In genomic region chr19:46625015-46625414, GRCm38 (mm10) we compare ENCODE assay signal across 12 mouse cellular contexts. TPM values are rescaled to one million over a fixed set of nuclear protein-coding genes. Genes with fewer than 3 reads are reported as not detected.
DNase-seq lines count a peak whose midpoint lies in the region; ATAC-seq and TF ChIP-seq lines count a peak whose summit lies in the region.
"Had no signal": no experiment of that assay in that cellular context is flagged by ENCODE, and none has a peak within 500 bp of the region (broad histone marks: within the 10 kb centered on the region; RNA-seq: fewer than 3 reads in every experiment).

No protein-coding gene starts in this region.

- peaks cover 75% of the 10 kb centered on the region for H3K4me1 ChIP-seq in forebrain, embryonic 10.5 days
- H3K4me1 ChIP-seq in forebrain, embryonic 11.5 days (replicated peaks; ENCODE audit: control insufficient read depth, insufficient read depth, low read length), result peaks cover 26% of the 10 kb centered on the region
- H3K4me1 ChIP-seq in hindbrain, embryonic 12.5 days, result peaks cover 59% of the 10 kb centered on the region
- H3K4me1 ChIP-seq in hindbrain, embryonic 11.5 days (replicated peaks; ENCODE audit: control insufficient read depth, insufficient read depth, low read length), result peaks cover 31% of the 10 kb centered on the region
- H3K4me1 ChIP-seq in lung, postnatal 0 days (ENCODE audit: insufficient read depth, low read depth, low read length), result peaks cover 54% of the 10 kb centered on the region
- peaks cover 13% of the 10 kb centered on the region for H3K4me1 ChIP-seq in stomach, postnatal 0 days (replicated peaks; ENCODE audit: control insufficient read depth, insufficient read depth)

- H3K4me3 ChIP-seq in forebrain, embryonic 10.5 days, result no peak overlapping the region
- no peak overlapping the region for H3K4me3 ChIP-seq in forebrain, embryonic 11.5 days (ENCODE audit: low read depth, low read length)
- no peak overlapping the region for H3K4me3 ChIP-seq in hindbrain, embryonic 12.5 days
- H3K4me3 ChIP-seq in hindbrain, embryonic 11.5 days (ENCODE audit: low read depth, low read length), result no peak overlapping the region
- H3K4me3 ChIP-seq in lung, postnatal 0 days (ENCODE audit: low read depth, low read length), result peak overlapping the region; percentile 38
- H3K4me3 ChIP-seq in stomach, postnatal 0 days (ENCODE audit: low read depth, low read length), result no peak overlapping the region
- H3K4me3 ChIP-seq: forebrain, embryonic 15.5 days had no signal

- H3K9me3 ChIP-seq in forebrain, embryonic 10.5 days, result no peaks in the 10 kb centered on the region
- no peaks in the 10 kb centered on the region for H3K9me3 ChIP-seq in forebrain, embryonic 11.5 days (ENCODE audit: control insufficient read depth, low read length)
- no peaks in the 10 kb centered on the region for H3K9me3 ChIP-seq in hindbrain, embryonic 12.5 days (replicated peaks)
- no peaks in the 10 kb centered on the region for H3K9me3 ChIP-seq in hindbrain, embryonic 11.5 days (ENCODE audit: control insufficient read depth, low read length)
- H3K9me3 ChIP-seq in lung, postnatal 0 days (ENCODE audit: low read length), result no peaks in the 10 kb centered on the region
- no peaks in the 10 kb centered on the region for H3K9me3 ChIP-seq in stomach, postnatal 0 days (ENCODE audit: control insufficient read depth, low read length)
- H3K9me3 ChIP-seq: forebrain, embryonic 15.5 days had no signal

- H3K27me3 ChIP-seq in forebrain, embryonic 10.5 days (ENCODE audit: poor library complexity, severe bottlenecking), result no peaks in the 10 kb centered on the region
- H3K27me3 ChIP-seq in forebrain, embryonic 11.5 days (ENCODE audit: control insufficient read depth, insufficient read depth, low read length), result no peaks in the 10 kb centered on the region
- H3K27me3 ChIP-seq in hindbrain, embryonic 12.5 days, result no peaks in the 10 kb centered on the region
- no peaks in the 10 kb centered on the region for H3K27me3 ChIP-seq in hindbrain, embryonic 11.5 days (ENCODE audit: control insufficient read depth, insufficient read depth, low read length)
- H3K27me3 ChIP-seq in lung, postnatal 0 days (replicated peaks; ENCODE audit: insufficient read depth, low read length), result no peaks in the 10 kb centered on the region
- H3K27me3 ChIP-seq in stomach, postnatal 0 days (ENCODE audit: control insufficient read depth, insufficient read depth, low read length), result no peaks in the 10 kb centered on the region
- H3K27me3 ChIP-seq: forebrain, embryonic 15.5 days had no signal

- no peak overlapping the region for H3K4me2 ChIP-seq in forebrain, embryonic 11.5 days (ENCODE audit: low read depth, low read length, severe bottlenecking)
- H3K4me2 ChIP-seq in hindbrain, embryonic 12.5 days (replicated peaks), result no peak overlapping the region
- H3K4me2 ChIP-seq in hindbrain, embryonic 11.5 days (replicated peaks; ENCODE audit: low read depth, low read length), result no peak overlapping the region
- H3K4me2 ChIP-seq in lung, postnatal 0 days (replicated peaks; ENCODE audit: low read depth, low read length), result peak overlapping the region; percentile 72
- peak overlapping the region; percentile 59; the same call in 1 of the 2 replicates for H3K4me2 ChIP-seq in stomach, postnatal 0 days (replicated peaks; ENCODE audit: low read depth)
- H3K4me2 ChIP-seq: forebrain, embryonic 15.5 days had no signal

- no peak overlapping the region for H3K9ac ChIP-seq in forebrain, embryonic 11.5 days (ENCODE audit: low read length)
- H3K9ac ChIP-seq in hindbrain, embryonic 12.5 days, result no peak overlapping the region
- H3K9ac ChIP-seq in hindbrain, embryonic 11.5 days (ENCODE audit: low read depth, low read length), result no peak overlapping the region
- H3K9ac ChIP-seq in lung, postnatal 0 days (replicated peaks; ENCODE audit: low read depth), result no peak overlapping the region
- H3K9ac ChIP-seq in stomach, postnatal 0 days (ENCODE audit: low read length), result no peak overlapping the region
- H3K9ac ChIP-seq: forebrain, embryonic 15.5 days had no signal

- no peak for TF ChIP-seq CTCF in lung, postnatal 0 days (IDR thresholded peaks at IDR 0.05)
- TF ChIP-seq CTCF in stomach, postnatal 0 days (IDR thresholded peaks at IDR 0.05; ENCODE audit: low read depth), result no peak

- no peak for TF ChIP-seq EP300 in lung, postnatal 0 days (IDR thresholded peaks at IDR 0.05)
- TF ChIP-seq EP300 in stomach, postnatal 0 days (optimal IDR thresholded peaks at IDR 0.05), result no peak

- no peak for ATAC-seq in forebrain, embryonic 11.5 days (replicated peaks; ENCODE audit: low FRiP score)
- no peak for ATAC-seq in hindbrain, embryonic 12.5 days (ENCODE audit: low FRiP score)
- ATAC-seq in hindbrain, embryonic 11.5 days (ENCODE audit: low FRiP score), result no peak
- no peak for ATAC-seq in lung, postnatal 0 days
- no peak for ATAC-seq in stomach, postnatal 0 days (ENCODE audit: low FRiP score, low TSS enrichment)
- ATAC-seq in inflammation-experienced regulatory T-cells, adult 6 months, result no peak

- peaks cover 30% of the 10 kb centered on the region for H3K36me3 ChIP-seq in forebrain, embryonic 10.5 days (replicated peaks)
- no peaks in the 10 kb centered on the region for H3K36me3 ChIP-seq in forebrain, embryonic 11.5 days (ENCODE audit: control insufficient read depth, insufficient read depth, low read length)
- peaks cover 6% of the 10 kb centered on the region; the same call in 1 of the 2 replicates for H3K36me3 ChIP-seq in hindbrain, embryonic 12.5 days
- H3K36me3 ChIP-seq in hindbrain, embryonic 11.5 days (ENCODE audit: control insufficient read depth, insufficient read depth, low read length), result no peaks in the 10 kb centered on the region
- no peaks in the 10 kb centered on the region for H3K36me3 ChIP-seq in lung, postnatal 0 days (ENCODE audit: insufficient read depth, low read length)
- H3K36me3 ChIP-seq in stomach, postnatal 0 days (ENCODE audit: control insufficient read depth, insufficient read depth, low read length), result no peaks in the 10 kb centered on the region

- H3K27ac ChIP-seq in forebrain, embryonic 10.5 days, result peak overlapping the region; percentile 86; the same call in 1 of the 2 replicates
- no peak overlapping the region for H3K27ac ChIP-seq in forebrain, embryonic 11.5 days (ENCODE audit: low read depth, low read length)
- 0 out of 2 replicates have a peak overlapping the region, but pooled peaks have one; percentile 58 for H3K27ac ChIP-seq in hindbrain, embryonic 12.5 days
- H3K27ac ChIP-seq in hindbrain, embryonic 11.5 days (ENCODE audit: low read depth, low read length), result no peak overlapping the region
- H3K27ac ChIP-seq in lung, postnatal 0 days (ENCODE audit: low read length), result peak overlapping the region; percentile 92
- no peak overlapping the region for H3K27ac ChIP-seq in stomach, postnatal 0 days (replicated peaks)
- H3K27ac ChIP-seq: forebrain, embryonic 15.5 days had no signal

- no peak for DNase-seq in forebrain, embryonic 10.5 days (ENCODE audit: extremely low spot score, low spot score)
- DNase-seq in forebrain, embryonic 11.5 days (ENCODE audit: low spot score), result no peak
- DNase-seq in hindbrain, embryonic 11.5 days (ENCODE audit: low spot score), result no peak
- no peak for DNase-seq in lung, postnatal 0 days (ENCODE audit: low spot score)
- no peak for DNase-seq in lung, postnatal 25 days (ENCODE audit: low spot score)
- no peak for DNase-seq in stomach, postnatal 0 days (ENCODE audit: low spot score)
- DNase-seq: cerebellum, adult 9-10 months had no signal

- 97% methylated on average over 12 of the region's 12 CpGs for WGBS in forebrain, embryonic 10.5 days
- 93% methylated on average over 12 of the region's 12 CpGs for WGBS in forebrain, embryonic 11.5 days
- WGBS in hindbrain, embryonic 12.5 days, result 91% methylated on average over 12 of the region's 12 CpGs
- 96% methylated on average over 12 of the region's 12 CpGs for WGBS in hindbrain, embryonic 11.5 days
- WGBS in lung, postnatal 0 days, result 89% methylated on average over 12 of the region's 12 CpGs
- WGBS in stomach, postnatal 0 days, result 93% methylated on average over 12 of the region's 12 CpGs

RNA-seq across cellular contexts. Expression of gene Wbp1l, which starts 26.1 kb away (rescaled TPM):
- 38.4 and 43.4 TPM in 2 replicates for polyA plus RNA-seq in forebrain, embryonic 10.5 days (2016; fragmentation: Nextera tagmentation; extraction: Ambion mirVana)
- polyA plus RNA-seq in forebrain, embryonic 11.5 days (2014; fragmentation: Nextera tagmentation; extraction: Ambion mirVana), result 41.3 and 41.4 TPM in 2 replicates
- polyA plus RNA-seq in hindbrain, embryonic 12.5 days (2016; fragmentation: Nextera tagmentation; extraction: Ambion mirVana), result 54.6 and 56.4 TPM in 2 replicates
- polyA plus RNA-seq in hindbrain, embryonic 11.5 days (2014; fragmentation: Nextera tagmentation; extraction: Ambion mirVana), result 31.5 and 33.4 TPM in 2 replicates
- polyA plus RNA-seq in lung, postnatal 0 days (2015; fragmentation: Nextera tagmentation; extraction: Ambion mirVana), result 34.6 and 37.4 TPM in 2 replicates
- 31.2 and 32.9 TPM in 2 replicates for polyA plus RNA-seq in stomach, postnatal 0 days (2015; fragmentation: Nextera tagmentation; extraction: Ambion mirVana)
- 10 to 100 TPM; 16.4 to 19.4 (median 16.5) TPM for polyA plus RNA-seq in inflammation-experienced regulatory T-cells, adult 6 months (2017; shearing (Covaris generic))

RNA-seq across cellular contexts. Expression of gene Cyp17a1, which starts 48.0 kb away (rescaled TPM):
- polyA plus RNA-seq in forebrain, embryonic 10.5 days (2016; fragmentation: Nextera tagmentation; extraction: Ambion mirVana), result not detected in 2 replicates
- not detected in 2 replicates for polyA plus RNA-seq in forebrain, embryonic 11.5 days (2014; fragmentation: Nextera tagmentation; extraction: Ambion mirVana)
- not detected in 2 replicates for polyA plus RNA-seq in hindbrain, embryonic 12.5 days (2016; fragmentation: Nextera tagmentation; extraction: Ambion mirVana)
- polyA plus RNA-seq in hindbrain, embryonic 11.5 days (2014; fragmentation: Nextera tagmentation; extraction: Ambion mirVana), result 0.29 TPM in 1 of 2 replicates, not detected in the other
- polyA plus RNA-seq in lung, postnatal 0 days (2015; fragmentation: Nextera tagmentation; extraction: Ambion mirVana), result 0.08 and 0.12 TPM in 2 replicates
- 0.12 TPM in 1 of 2 replicates, not detected in the other for polyA plus RNA-seq in stomach, postnatal 0 days (2015; fragmentation: Nextera tagmentation; extraction: Ambion mirVana)
- under 1 TPM in 1 of 3 experiments, not detected in 2; 0.52 TPM for polyA plus RNA-seq in inflammation-experienced regulatory T-cells, adult 6 months (2017; shearing (Covaris generic))
- polyA plus RNA-seq: forebrain, embryonic 15.5 days; midbrain, embryonic 11.5 days; urinary bladder, adult 2 months had no signal

RNA-seq across cellular contexts. Expression of gene Sfxn2, which starts 51.9 kb away (rescaled TPM):
- 16.6 and 17.9 TPM in 2 replicates for polyA plus RNA-seq in forebrain, embryonic 10.5 days (2016; fragmentation: Nextera tagmentation; extraction: Ambion mirVana)
- 10.9 and 14.6 TPM in 2 replicates for polyA plus RNA-seq in forebrain, embryonic 11.5 days (2014; fragmentation: Nextera tagmentation; extraction: Ambion mirVana)
- polyA plus RNA-seq in hindbrain, embryonic 12.5 days (2016; fragmentation: Nextera tagmentation; extraction: Ambion mirVana), result 14.6 and 15.0 TPM in 2 replicates
- polyA plus RNA-seq in hindbrain, embryonic 11.5 days (2014; fragmentation: Nextera tagmentation; extraction: Ambion mirVana), result 9.3 and 11.1 TPM in 2 replicates
- polyA plus RNA-seq in lung, postnatal 0 days (2015; fragmentation: Nextera tagmentation; extraction: Ambion mirVana), result 18.4 and 19.6 TPM in 2 replicates
- polyA plus RNA-seq in stomach, postnatal 0 days (2015; fragmentation: Nextera tagmentation; extraction: Ambion mirVana), result 9.4 and 10.0 TPM in 2 replicates
- 1 to 10 TPM; 3.8 to 9.2 (median 8.7) TPM for polyA plus RNA-seq in inflammation-experienced regulatory T-cells, adult 6 months (2017; shearing (Covaris generic))

RNA-seq across cellular contexts. Expression of gene Arl3, which starts 52.0 kb away (rescaled TPM):
- polyA plus RNA-seq in forebrain, embryonic 10.5 days (2016; fragmentation: Nextera tagmentation; extraction: Ambion mirVana), result 196 and 201 TPM in 2 replicates
- polyA plus RNA-seq in forebrain, embryonic 11.5 days (2014; fragmentation: Nextera tagmentation; extraction: Ambion mirVana), result 152 and 154 TPM in 2 replicates
- polyA plus RNA-seq in hindbrain, embryonic 12.5 days (2016; fragmentation: Nextera tagmentation; extraction: Ambion mirVana), result 190 and 196 TPM in 2 replicates
- polyA plus RNA-seq in hindbrain, embryonic 11.5 days (2014; fragmentation: Nextera tagmentation; extraction: Ambion mirVana), result 145 and 160 TPM in 2 replicates
- 52.6 and 70.9 TPM in 2 replicates for polyA plus RNA-seq in lung, postnatal 0 days (2015; fragmentation: Nextera tagmentation; extraction: Ambion mirVana)
- 39.6 and 41.6 TPM in 2 replicates for polyA plus RNA-seq in stomach, postnatal 0 days (2015; fragmentation: Nextera tagmentation; extraction: Ambion mirVana)
- polyA plus RNA-seq in inflammation-experienced regulatory T-cells, adult 6 months (2017; shearing (Covaris generic)), result 10 to 100 TPM; 25.9 to 27.1 (median 26.8) TPM

Comparison
In these comparisons a context has a peak if more than half of its experiments do, and no peak if none do; other contexts are left out.
1. H3K27ac ChIP-seq: peak in forebrain, embryonic 10.5 days (single experiment), hindbrain, embryonic 12.5 days (single experiment) and lung, postnatal 0 days (single experiment); none in forebrain, embryonic 11.5 days (single experiment), hindbrain, embryonic 11.5 days (single experiment) and stomach, postnatal 0 days (single experiment).
2. H3K4me2 ChIP-seq: peak in lung, postnatal 0 days (single experiment) and stomach, postnatal 0 days (single experiment); none in forebrain, embryonic 11.5 days (single experiment), hindbrain, embryonic 12.5 days (single experiment) and hindbrain, embryonic 11.5 days (single experiment).